Mouse (Mus musculus) kidney, adult 2 months (tissue): Measurements from ENCODE around the gene Rps27.

Experiments
- CTCF ChIP-seq: fragments of 200-500 bp; conservative IDR thresholded peaks from 2 replicates; pipeline ENCODE4 v1.5.1; 2011; ENCODE audit warnings: low read depth, mild to moderate bottlenecking, control low read depth, low read length, moderate library complexity, mixed read lengths; ENCODE audit not compliant: insufficient read depth, insufficient read length
- POLR2A ChIP-seq: fragments of 200-500 bp; IDR thresholded peaks from one replicate; pipeline ENCODE4 v1.6.1; 2011; ENCODE audit warnings: low read depth, low read length, control low read depth

DNA sequence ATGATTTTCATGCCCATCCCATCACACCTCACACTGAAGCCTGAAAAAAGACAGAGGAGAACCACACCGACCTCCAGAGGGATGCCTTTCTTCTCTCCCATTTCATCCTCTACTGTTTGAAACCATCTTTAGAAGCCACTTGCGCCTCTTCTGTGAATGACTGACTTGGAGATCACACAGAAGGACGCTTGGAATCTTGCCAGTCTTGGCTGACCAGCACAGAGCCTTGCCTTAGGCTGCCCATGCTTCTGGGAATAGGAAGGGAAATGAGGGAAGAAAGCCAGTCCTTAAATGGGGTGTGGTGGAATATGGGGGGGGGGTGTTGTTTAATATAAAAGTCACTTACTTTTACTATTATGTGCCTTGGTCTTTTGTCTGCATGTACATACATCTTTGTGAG is 29.9 kb downstream of the Rps27 start:
- TF ChIP-seq POLR2A (no peak), CTCF (no peak)
